Mouse (Mus musculus) midbrain, embryonic 14.5 days (tissue): ENCODE measurements around the gene Ankrd53. TPM values are rescaled to one million over a fixed set of nuclear protein-coding genes. Genes with fewer than 3 reads are reported as not detected.
"Not testable (repeated sequence)": the region's sequence is repeated elsewhere in the genome, so short reads cannot be mapped to it uniquely, and the experiment has no call there.

Experiments
- ATAC-seq: fragments of 200-750 bp; cut with Nextera tagmentation; 2 replicates; pipeline ENCODE4 v1.8.0; 2017; ENCODE audit warnings: moderate number of reproducible peaks, moderate library complexity; ENCODE audit not compliant: low FRiP score, low TSS enrichment
- DNase-seq: peaks from one replicate; pipeline ENCODE4 v3.0.0-alpha.2; 2015
- H3K27ac ChIP-seq: fragments of 300-500 bp; sonication (generic); replicated peaks from 2 replicates; pipeline ENCODE4 v1.5.1; 2014; ENCODE audit warnings: mild to moderate bottlenecking, low read depth, low read length, moderate library complexity
- H3K27me3 ChIP-seq: fragments of 300-500 bp; sonication (generic); 2 replicates; pipeline ENCODE4 v1.6.1; 2014; ENCODE audit warnings: low read length, control low read depth, mixed read lengths; ENCODE audit not compliant: control insufficient read depth, insufficient read depth
- H3K36me3 ChIP-seq: fragments of 300-500 bp; sonication (generic); 2 replicates; pipeline ENCODE4 v1.6.1; 2014; ENCODE audit warnings: low read length, control low read depth; ENCODE audit not compliant: control insufficient read depth, insufficient read depth
- H3K4me1 ChIP-seq: fragments of 300-500 bp; sonication (generic); 2 replicates; pipeline ENCODE4 v1.6.1; 2014; ENCODE audit warnings: mild to moderate bottlenecking, antibody characterized with exemption, low read length, control low read depth; ENCODE audit not compliant: control insufficient read depth, insufficient read depth
- H3K4me2 ChIP-seq: fragments of 300-500 bp; sonication (generic); 2 replicates; pipeline ENCODE4 v1.6.1; 2014; ENCODE audit warnings: mild to moderate bottlenecking, low read length, moderate library complexity
- H3K4me3 ChIP-seq: fragments of 300-500 bp; sonication (generic); replicated peaks from 2 replicates; pipeline ENCODE4 v1.5.1; 2014; ENCODE audit warnings: low read depth, low read length
- H3K9ac ChIP-seq: fragments of 300-500 bp; sonication (generic); replicated peaks from 2 replicates; pipeline ENCODE4 v1.6.1; 2014; ENCODE audit warnings: mild to moderate bottlenecking, low read length, moderate library complexity
- H3K9me3 ChIP-seq: fragments of 300-500 bp; sonication (generic); 2 replicates; pipeline ENCODE4 v1.6.1; 2016; ENCODE audit warnings: low read length, control low read depth, mixed read lengths; ENCODE audit not compliant: control insufficient read depth
- WGBS: fragments of 180-500 bp; shearing (Covaris S2); extraction: QIAGEN DNeasy Blood & Tissue Kit; methylation state at CpG from one replicate; pipeline ENCODE4 v1.1.7; 2014; 5-methylcytosine and 5-hydroxymethylcytosine counted together
- polyA plus RNA-seq: library from polyadenylated mRNA; unstranded; fragments of >200 nt; fragmentation: Nextera tagmentation; extraction: Ambion mirVana; gene quantifications from 2 replicates; pipeline ENCODE4 v1.2.1, GENCODE M21; 2014

The Ankrd53 gene
- polyA plus RNA-seq, 1 experiment from 2014 or later = 0.37 TPM

DNA sequence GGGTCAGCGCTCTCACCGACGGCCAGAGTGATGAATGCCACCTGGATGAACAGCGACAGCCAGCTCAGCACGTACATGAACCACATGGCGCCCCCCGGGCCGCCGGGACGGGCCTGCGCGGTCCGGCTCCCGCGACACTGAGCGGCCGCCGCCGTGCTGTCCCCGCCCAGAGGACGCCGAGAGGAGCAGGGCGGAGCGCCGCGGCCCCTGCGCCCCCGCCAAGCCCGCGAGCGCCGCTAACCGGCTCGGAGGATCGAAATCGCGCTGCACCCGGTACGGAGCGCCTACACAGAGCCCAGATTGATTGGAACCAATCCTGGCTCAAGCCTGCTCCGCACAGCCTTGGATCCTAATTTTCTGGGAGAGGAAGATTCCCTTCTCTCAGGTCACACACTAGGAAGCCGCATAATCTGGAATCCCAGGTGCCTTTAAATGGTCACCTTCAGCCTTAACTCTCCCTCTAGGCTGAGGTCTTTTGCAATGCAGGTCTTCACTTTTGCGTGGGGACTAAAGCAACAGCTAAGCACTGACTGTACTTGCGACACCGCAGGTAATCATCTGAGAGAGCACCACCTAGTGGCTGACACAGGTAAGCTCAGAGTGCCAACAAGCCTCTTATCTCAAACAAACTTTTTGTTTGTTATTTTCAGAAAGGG, 13.3 kb downstream of the Ankrd53 start, which contains the start of gene Tex261:
Tex261 (minus strand) TSS at position 176 of the 656 bp plus-strand sequence.
- peaks cover 18% of the 10 kb centered on the region for H3K36me3 ChIP-seq
- peak within 1 kb of the TSS; percentile 81 for H3K27ac ChIP-seq
- DNase-seq (peak; percentile 94), ATAC-seq (peak; percentile 94)
- no peaks in the 10 kb centered on the region for H3K27me3 ChIP-seq
- H3K9me3 ChIP-seq = no peaks in the 10 kb centered on the region
- peak within 1 kb of the TSS; percentile 88 for H3K4me2 ChIP-seq
- WGBS = under 1% methylated on average over 45 of the region's 45 CpGs
- peaks cover 16% of the 10 kb centered on the region for H3K4me1 ChIP-seq
- peak within 1 kb of the TSS; percentile 88 for H3K9ac ChIP-seq
- peak within 1 kb of the TSS; percentile 93 for H3K4me3 ChIP-seq

DNA sequence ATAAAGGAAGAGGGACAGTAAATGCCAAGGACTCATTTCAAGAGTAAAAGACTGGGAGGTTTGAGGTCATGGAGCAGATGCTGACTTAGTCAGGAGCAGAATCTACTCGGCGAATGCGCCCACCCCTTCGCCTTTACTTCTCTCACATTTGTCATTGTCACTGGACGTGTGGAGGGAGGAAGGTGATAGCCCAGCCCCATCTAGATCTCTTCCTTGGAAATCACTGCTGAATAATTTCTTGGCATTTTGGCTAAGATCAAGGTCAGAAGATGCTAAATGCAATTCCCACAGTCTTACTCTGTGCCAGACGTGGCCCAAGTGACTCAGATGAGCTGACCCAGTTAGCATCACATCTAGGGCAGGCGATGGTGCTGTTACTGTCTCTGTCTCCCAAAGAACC, 15.9 kb downstream of the Ankrd53 start:
- H3K9me3 ChIP-seq = no peaks in the 10 kb centered on the region
- H3K27ac ChIP-seq = no peak overlapping the region
- ATAC-seq (no peak), DNase-seq (no peak)
- no peak overlapping the region for H3K9ac ChIP-seq
- 89% methylated on average over 7 of the region's 7 CpGs for WGBS
- H3K4me1 ChIP-seq = peaks cover 16% of the 10 kb centered on the region
- no peak overlapping the region for H3K4me3 ChIP-seq
- no peak overlapping the region for H3K4me2 ChIP-seq
- no peaks in the 10 kb centered on the region for H3K36me3 ChIP-seq
- no peaks in the 10 kb centered on the region for H3K27me3 ChIP-seq

DNA sequence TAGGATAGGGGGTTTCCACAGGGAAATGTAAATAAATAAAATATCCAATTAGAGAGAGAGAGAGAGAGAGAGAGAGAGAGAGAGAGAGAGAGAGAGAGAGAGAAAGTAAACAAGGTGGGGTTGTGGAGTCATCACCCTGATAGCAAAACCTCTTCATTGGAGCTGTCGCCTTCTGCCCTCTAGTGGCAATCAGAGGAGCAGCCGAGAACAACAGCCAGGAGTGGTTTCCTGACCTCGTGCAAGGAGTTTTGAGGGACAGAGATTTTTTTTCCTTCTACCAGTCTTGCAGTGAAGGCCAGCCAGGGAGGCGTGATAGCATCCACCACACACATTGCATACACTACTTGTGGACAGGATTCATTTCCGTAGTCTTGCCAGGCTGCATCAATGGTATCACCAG, 16.6 kb downstream of the Ankrd53 start:
- Histone ChIP-seq H3K27ac (no peak overlapping the region), H3K9ac (no peak overlapping the region), H3K36me3 (no peaks in the 10 kb centered on the region), H3K9me3 (no peaks in the 10 kb centered on the region), H3K27me3 (no peaks in the 10 kb centered on the region), H3K4me3 (no peak overlapping the region), H3K4me2 (no peak overlapping the region), H3K4me1 (peaks cover 14% of the 10 kb centered on the region)
- no peak for ATAC-seq
- WGBS = 10% methylated on average over 5 of the region's 5 CpGs
- peak; percentile 71 for DNase-seq

DNA sequence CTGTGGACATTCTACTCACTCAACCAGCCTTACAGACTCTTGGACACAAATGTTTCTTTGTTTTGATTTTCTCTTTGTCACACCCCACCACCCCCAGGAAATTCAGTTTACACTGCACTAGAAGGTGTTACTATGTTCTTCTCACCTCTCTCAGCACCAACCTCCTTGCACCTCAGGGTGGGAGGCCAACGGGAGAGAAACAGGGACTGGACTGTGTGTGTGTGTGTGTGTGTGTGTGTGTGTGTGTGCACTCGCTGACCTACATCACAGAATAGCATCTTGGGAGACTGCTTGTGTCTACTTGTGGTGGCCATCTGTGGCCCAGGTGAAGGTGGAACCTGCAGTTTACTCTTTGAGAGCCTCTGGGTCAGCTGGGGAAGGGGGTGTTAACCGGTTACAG, 24.0 kb downstream of the Ankrd53 start:
- WGBS = 81% methylated on average over 3 of the region's 3 CpGs

DNA sequence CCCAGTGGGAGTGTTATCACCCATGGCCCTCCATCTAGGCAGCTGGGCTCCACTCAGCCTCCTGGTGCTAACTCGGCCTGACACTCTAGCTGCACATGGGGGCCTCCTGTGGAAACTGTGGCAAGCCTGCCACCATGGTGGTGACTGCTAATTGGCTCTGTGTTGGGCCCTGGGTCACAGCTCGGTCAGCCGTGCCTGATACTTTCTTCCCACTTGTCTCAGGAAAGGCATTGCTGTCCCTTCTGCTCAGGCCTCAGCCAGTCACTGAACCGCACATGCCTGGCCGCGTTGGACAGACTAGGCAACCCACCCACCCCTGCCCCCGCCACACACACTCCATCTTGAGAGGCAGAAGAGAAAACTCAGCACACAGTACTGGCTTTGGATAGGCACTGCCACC, 26.1 kb downstream of the Ankrd53 start:
- Histone ChIP-seq H3K36me3 (no peaks in the 10 kb centered on the region), H3K9me3 (no peaks in the 10 kb centered on the region), H3K4me2 (no peak overlapping the region), H3K4me1 (no peaks in the 10 kb centered on the region), H3K4me3 (no peak overlapping the region), H3K27me3 (no peaks in the 10 kb centered on the region), H3K27ac (no peak overlapping the region), H3K9ac (no peak overlapping the region)
- ATAC-seq (no peak), DNase-seq (no peak)
- WGBS = 39% methylated on average over 7 of the region's 7 CpGs

More for the DNA sequence above, 24.0 kb downstream of the Ankrd53 start:
- H3K9me3 ChIP-seq = no peaks in the 10 kb centered on the region
- no peak overlapping the region for H3K4me2 ChIP-seq
- no peak overlapping the region for H3K9ac ChIP-seq
- DNase-seq (no peak), ATAC-seq (no peak)
- no peaks in the 10 kb centered on the region for H3K36me3 ChIP-seq
- H3K27me3 ChIP-seq = no peaks in the 10 kb centered on the region
- no peaks in the 10 kb centered on the region for H3K4me1 ChIP-seq
- H3K27ac ChIP-seq = no peak overlapping the region
- H3K4me3 ChIP-seq = no peak overlapping the region

DNA sequence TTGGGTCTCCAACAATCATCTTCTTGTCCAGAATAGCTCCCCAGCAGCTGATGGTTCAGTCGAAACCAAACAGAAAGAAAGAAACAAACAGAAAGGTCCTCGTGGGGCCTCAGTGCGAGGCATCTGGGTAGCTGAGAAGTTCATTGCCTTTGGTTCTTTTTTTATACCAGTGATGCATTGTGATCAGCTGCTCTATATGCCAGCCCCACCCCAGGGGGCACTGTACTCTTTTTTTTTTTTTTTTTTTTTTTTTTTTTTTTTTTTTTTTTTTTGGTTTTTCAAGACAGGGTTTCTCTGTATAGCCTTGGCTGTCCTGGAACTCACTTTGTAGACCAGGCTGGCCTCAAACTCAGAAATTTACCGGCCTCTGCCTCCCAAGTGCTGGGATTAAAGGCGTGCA, 28.1 kb downstream of the Ankrd53 start:
- not testable (repeated sequence) for DNase-seq, H3K36me3 ChIP-seq, H3K4me3 ChIP-seq, H3K9me3 ChIP-seq, H3K4me2 ChIP-seq, H3K27ac ChIP-seq, ATAC-seq, H3K27me3 ChIP-seq, H3K4me1 ChIP-seq, H3K9ac ChIP-seq
- WGBS = 84% methylated on average over 5 of the region's 5 CpGs

DNA sequence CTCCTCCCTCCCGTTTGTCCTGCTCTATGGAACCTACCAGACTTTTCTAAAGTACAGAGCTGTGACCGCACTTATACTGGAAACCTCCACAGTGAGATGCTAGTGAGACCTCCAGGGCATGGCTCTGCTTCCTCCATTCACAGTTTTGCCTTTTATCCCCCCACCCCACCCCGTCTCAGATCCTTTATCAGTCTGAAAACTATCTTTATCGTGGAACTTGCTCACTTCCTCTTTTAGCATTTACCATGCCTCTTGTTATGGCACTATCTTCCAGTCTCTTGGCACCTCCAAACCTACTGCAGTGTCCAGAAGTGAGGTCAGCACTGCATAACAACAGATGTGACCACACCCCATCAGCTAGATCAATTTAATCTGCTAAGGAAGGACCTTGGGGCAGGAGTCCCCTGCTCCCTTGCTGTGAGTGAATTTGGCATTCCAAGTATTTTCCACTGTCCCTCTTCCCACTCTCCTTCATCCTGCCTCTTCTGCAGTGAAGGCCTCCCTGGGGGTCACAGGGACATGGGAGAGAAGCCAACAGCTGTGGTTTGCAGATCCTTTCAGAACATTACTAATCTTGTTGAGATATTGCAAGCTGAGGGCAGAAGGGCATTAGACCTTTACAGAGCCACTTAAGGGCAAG, 28.9 kb downstream of the Ankrd53 start:
- Histone ChIP-seq H3K4me1 (peaks cover 6% of the 10 kb centered on the region), H3K36me3 (no peaks in the 10 kb centered on the region), H3K4me2 (no peak overlapping the region), H3K9ac (no peak overlapping the region), H3K27me3 (no peaks in the 10 kb centered on the region), H3K4me3 (no peak overlapping the region), H3K9me3 (no peaks in the 10 kb centered on the region), H3K27ac (no peak overlapping the region)
- no peak for ATAC-seq
- WGBS = 78% methylated on average over 4 of the region's 4 CpGs
- no peak for DNase-seq

DNA sequence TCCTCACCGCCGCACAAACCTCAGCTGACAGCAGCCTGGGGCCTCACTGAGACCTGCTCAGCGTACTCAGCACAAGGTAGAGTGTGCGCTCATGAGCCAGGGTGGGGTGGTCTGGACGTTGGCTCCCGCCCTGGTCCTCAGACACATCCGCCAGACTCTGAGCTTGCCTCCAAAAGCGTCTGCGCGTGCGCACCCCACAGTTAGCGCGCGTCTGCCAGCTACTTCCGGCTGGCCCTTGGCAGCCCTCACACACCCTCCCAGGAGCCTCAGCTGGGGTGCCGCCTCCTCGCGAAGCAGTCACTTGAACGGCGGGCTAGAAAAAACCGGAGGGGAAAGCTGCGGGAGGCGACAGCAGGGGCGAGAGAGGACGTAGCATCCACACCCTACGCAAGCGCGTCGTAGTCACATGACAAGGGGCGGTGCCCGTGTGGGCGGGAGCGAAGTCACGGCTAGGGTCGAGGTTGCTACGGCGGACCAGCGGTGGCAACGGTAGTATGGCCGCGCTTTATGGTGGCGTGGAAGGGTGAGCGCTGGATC, 32.4 kb downstream of the Ankrd53 start, which contains the start of gene Nagk:
Nagk (plus strand) TSS at position 223 of the 537 bp plus-strand sequence.
- peak within 1 kb of the TSS; percentile 77 for H3K4me2 ChIP-seq
- H3K27me3 ChIP-seq = no peaks in the 10 kb centered on the region
- H3K27ac ChIP-seq = peak within 1 kb of the TSS; percentile 97
- ATAC-seq (peak; percentile 94), DNase-seq (peak; percentile 97)
- H3K4me1 ChIP-seq = peaks cover 10% of the 10 kb centered on the region
- H3K36me3 ChIP-seq = peaks cover 11% of the 10 kb centered on the region; the same call in 1 of the 2 replicates
- peak within 1 kb of the TSS; percentile 89 for H3K9ac ChIP-seq
- peak within 1 kb of the TSS; percentile 79 for H3K4me3 ChIP-seq
- under 1% methylated on average over 43 of the region's 43 CpGs for WGBS
- no peaks in the 10 kb centered on the region for H3K9me3 ChIP-seq
